Mouse (Mus musculus): ENCODE data around the gene Rnf41.

Gene Rnf41

DNA sequence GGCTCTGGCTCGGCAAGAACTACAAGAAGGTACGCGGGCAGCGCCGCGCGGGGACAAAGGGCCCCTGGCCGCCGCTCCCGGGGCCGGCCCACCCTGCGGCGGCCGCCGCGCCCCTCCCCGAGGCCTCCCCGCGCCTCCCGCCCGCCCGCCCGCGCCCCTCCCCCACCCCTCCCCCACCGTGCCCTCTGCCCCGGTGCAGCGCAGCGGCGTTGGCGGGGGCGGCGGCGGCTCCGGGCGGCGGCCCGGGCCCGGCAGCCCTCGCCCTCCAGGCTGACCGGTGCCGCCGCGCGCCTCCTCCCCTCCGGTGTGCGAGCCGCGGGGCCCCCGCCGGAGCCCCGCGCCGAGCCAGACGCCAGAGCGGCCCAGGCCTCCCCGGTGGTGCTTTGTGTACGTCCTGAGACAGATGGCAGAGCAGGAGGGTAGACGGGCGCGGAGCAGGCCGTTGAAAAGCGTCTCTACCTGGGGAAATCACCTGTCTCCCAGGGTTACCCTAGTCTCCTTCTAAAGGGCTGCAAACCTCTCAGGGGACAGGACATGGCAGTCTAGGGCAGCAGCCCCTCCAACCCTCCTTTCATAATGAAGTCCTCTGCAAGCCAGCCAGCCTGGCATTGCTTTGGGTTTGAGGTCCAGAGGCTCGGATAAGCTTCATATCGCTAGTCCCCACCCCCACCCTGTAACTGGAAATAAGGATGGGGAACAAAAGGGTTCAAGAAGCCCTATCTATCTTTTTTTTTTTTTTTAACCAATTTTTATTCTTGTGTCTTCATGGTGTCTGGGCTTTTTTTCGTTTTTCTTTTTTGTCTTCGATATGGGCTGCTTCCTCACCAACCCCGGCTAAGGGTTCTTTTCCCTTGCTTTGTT lies 48.2 kb downstream of the Rnf41 start:
- DNase-seq (ENCODE audit: low read depth in 2 of 2, low spot score in 2 of 2), result peak; percentile 28 to 30

DNA sequence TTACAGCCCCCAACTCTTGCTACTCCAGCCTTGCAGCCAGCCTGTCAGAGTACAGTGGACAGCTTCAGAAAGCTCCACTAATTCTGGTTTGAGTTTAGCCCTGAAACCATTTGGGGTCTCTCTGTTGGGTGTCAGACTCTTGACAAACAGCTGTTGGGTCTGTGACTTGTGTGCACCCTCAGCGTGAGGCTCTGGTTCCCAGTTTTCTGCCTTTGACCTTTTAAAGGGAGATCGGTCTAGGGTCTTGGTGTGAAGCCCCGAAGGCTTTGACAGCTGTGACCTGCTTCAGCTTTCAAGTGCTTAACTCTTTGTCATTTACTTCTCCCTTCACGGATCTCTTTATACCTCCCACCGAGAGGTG lies 48.8 kb downstream of the Rnf41 start:
- no peak for DNase-seq (ENCODE audit: low read depth in 2 of 2, low spot score in 2 of 2)

DNA sequence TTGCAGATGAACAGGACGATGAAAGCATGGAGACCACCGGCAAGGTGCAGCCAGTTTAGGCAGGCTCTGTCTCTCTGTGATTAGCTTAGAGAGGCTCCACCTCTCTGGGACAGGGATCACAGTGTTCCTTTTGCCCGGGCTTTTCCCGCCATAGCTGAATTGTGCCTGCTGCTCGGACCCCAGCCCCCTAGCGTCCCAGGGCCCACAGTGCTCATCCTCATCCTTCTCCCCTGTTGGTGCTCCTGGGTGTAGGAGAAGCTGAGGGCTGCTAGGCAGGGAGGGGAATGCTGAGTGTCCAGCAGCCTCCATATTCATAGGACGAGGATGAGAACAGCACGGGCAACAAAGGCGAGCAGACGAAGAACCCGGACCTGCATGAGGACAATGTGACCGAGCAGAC lies 62.9 kb downstream of the Rnf41 start:
- DNase-seq (ENCODE audit: low read depth in 2 of 2, low spot score in 2 of 2), result no peak

DNA sequence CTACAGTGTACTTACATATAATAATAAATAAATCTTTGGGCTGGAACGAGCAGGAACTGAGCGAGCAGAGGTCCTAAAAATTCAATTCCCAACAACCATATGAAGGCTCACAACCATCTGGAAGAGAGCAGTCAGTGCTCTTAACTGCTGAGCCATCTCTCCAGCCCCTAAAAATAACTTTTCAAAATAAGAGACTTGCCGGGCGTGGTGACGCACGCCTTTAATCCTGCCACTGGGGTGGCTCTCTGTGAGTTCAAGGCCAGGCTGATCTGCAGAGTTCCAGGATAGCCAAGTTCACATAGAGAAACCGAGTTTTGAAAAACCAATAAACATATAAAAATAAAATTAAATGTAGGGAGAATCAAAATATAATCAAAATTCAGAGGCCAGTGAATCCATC lies 74.9 kb downstream of the Rnf41 start:
- no peak for DNase-seq (ENCODE audit: low read depth in 2 of 2, low spot score in 2 of 2)

DNA sequence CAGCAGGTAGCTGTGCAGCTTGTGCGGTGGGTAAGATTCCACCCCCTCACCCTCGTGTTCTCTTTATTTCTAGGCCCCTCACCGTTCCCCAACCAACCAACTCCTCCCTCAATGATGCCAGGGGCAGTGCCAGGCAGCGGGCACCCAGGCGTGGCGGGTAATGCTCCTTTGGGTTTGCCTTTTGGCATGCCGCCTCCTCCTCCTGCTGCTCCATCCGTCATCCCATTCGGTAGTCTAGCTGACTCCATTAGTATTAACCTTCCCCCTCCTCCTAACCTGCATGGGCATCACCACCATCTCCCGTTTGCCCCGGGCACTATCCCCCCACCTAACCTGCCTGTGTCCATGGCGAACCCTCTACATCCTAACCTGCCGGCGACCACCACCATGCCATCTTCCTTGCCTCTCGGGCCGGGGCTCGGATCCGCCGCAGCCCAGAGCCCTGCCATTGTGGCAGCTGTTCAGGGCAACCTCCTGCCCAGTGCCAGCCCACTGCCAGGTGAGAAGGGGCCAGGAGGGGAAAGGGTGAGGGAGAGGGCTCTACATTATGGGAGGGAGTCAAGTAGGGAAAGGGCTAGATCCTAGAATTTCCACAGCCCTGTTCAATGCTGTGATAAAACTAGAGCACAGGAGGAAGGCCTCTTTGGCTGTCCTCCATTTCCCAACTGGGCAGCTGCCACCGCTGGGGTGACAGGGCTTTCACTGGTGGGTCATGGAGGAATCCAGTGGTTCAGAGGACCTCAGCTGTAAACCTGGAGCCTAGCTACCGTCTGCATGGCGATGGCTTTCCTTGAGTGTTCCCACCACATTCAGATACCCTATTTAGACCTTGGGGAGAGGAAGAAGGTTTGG lies 76.6 kb downstream of the Rnf41 start:
- no peak for DNase-seq (ENCODE audit: low read depth in 2 of 2, low spot score in 2 of 2)

DNA sequence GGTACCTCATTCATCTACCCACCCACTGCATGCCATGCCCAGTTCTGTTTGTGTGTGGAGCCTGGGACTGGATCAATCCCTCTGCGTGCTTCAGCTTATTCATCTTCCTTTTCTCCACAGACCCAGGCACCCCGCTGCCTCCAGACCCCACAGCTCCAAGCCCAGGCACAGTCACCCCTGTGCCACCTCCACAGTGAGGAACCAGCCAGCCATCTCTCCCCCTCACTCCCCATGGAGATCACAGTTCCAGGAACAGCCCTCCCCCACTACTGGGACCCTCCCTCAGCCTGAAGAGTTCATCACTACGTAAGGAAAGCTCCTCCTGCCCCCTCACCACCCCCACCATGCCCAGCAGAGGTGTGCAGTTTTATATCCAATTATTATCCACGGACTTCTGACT lies 77.3 kb downstream of the Rnf41 start:
- no peak for DNase-seq (ENCODE audit: low read depth in 2 of 2, low spot score in 2 of 2)

DNA sequence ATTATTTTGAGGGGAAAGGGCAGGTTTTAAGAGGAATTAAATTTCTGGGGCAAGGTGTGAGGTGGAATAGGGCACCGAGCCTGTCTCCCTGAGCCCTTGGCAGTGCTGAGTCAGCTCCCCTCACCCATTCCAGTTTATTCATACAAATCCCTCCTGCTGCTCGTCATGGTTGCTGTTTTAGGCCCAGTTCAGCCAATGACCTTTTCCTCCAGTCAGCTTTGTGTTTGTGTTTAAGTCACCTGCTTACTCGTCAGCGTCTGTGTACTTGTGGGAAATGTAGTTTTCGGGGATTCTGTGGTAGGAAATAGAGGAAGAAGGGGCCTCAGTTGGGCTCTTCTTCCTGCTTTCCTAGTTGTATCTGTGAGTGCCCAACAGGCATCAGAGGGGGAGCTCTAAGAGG lies 77.9 kb downstream of the Rnf41 start:
- no peak for DNase-seq (ENCODE audit: low read depth in 2 of 2, low spot score in 2 of 2)

DNA sequence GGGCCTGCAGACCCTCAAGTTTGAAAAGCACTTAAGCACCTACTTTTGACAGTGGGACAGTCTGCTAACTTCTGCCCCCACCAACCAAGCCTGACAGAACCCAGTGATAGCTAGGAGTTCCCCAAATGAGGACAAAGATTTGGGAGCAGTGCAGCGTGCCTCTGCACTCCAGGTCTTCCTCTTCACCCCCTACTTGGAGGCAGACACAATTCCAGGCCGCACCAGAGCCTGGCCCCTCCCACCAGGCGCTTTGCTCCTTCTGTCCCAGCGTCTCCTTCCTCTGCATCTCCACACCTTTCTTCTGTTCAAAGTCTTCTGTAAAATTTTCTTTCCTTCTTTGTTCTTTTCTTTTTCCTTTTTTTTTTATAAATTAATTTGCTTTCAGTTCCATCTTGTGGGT lies 78.3 kb downstream of the Rnf41 start:
- DNase-seq (ENCODE audit: low read depth in 2 of 2, low spot score in 2 of 2), result no peak

DNA sequence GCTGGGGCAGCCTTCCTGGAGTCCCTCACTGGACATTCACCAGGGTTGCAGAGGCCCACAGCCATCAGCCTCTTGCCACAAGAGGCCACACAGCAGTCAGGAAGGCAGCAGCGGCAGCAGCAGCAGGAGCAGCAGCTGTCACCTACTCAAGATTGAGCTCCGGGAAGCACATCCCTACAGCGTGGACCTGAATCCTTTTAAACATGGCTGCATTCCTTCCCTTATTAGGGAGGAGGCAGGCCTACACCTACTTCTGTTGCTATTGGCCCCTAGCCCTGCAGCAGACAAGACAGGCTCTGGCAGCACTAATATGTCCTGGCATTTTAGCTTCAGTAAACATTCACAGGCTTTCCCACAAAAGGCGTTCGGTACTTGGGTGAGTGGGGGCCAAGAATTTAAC lies 78.8 kb downstream of the Rnf41 start:
- no peak for DNase-seq (ENCODE audit: low read depth in 2 of 2, low spot score in 2 of 2)

DNA sequence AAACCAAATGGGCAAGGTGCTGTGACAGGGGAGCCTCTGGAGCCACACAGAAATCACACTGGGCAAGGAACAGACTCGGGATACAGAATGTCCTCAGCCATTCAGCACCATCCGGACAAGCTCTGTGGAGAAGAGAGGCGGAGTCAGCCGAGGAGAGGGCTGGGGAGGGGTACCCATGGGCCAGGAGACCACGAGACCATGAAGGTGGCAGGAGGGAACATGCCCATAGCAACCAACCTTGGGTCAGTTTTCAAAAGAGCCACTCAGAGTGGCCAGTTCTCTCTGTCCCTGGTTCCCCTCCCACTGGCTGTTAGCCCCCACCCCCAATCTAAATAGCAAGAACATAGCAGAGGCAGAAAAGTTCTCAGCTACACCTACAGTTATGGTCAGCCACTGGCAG lies 79.5 kb downstream of the Rnf41 start:
- no peak for DNase-seq (ENCODE audit: low read depth in 2 of 2, low spot score in 2 of 2)

Data from CD8-positive naive resting alpha-beta T cell, adult 2 months (primary cell).